Mouse (Mus musculus): Measurements from ENCODE around the gene Gzf1. TPM values are rescaled to one million over a fixed set of nuclear protein-coding genes. Genes with fewer than 3 reads are reported as not detected.

Gene Gzf1
- polyA plus RNA-seq, 1 experiment, result 14.9 TPM

Other genes with a start within 250 kb of the Gzf1 start
- 10.7 and 17.0 TPM in 2 replicates for gene Cd93, start 237.5 kb upstream of the Gzf1 start, polyA plus RNA-seq (2012; ENCODE audit: insufficient read depth, insufficient read length, missing spikeins)
- gene Nxt1, start 8.4 kb upstream of the Gzf1 start, polyA plus RNA-seq (2012; ENCODE audit: insufficient read depth, insufficient read length, missing spikeins), result 11.0 and 18.8 TPM in 2 replicates
- gene Napb, start 51.4 kb downstream of the Gzf1 start, polyA plus RNA-seq (2012; ENCODE audit: insufficient read depth, insufficient read length, missing spikeins), result 0.40 and 1.0 TPM in 2 replicates
- not detected in 2 replicates for gene Cstl1, start 69.3 kb downstream of the Gzf1 start, polyA plus RNA-seq (2012; ENCODE audit: insufficient read depth, insufficient read length, missing spikeins)
- not detected in 2 replicates for gene Cst11, start 90.5 kb downstream of the Gzf1 start, polyA plus RNA-seq (2012; ENCODE audit: insufficient read depth, insufficient read length, missing spikeins)
- gene 8030411F24Rik, start 101.0 kb downstream of the Gzf1 start, polyA plus RNA-seq (2012; ENCODE audit: insufficient read depth, insufficient read length, missing spikeins), result not detected in 2 replicates
- not detected in 2 replicates for gene Cst12, start 108.3 kb downstream of the Gzf1 start, polyA plus RNA-seq (2012; ENCODE audit: insufficient read depth, insufficient read length, missing spikeins)
- not detected in 2 replicates for gene Cst8, start 117.8 kb downstream of the Gzf1 start, polyA plus RNA-seq (2012; ENCODE audit: insufficient read depth, insufficient read length, missing spikeins)
- not detected in 2 replicates for gene Cst13, start 139.1 kb downstream of the Gzf1 start, polyA plus RNA-seq (2012; ENCODE audit: insufficient read depth, insufficient read length, missing spikeins)
- gene Cst9, start 154.1 kb downstream of the Gzf1 start, polyA plus RNA-seq (2012; ENCODE audit: insufficient read depth, insufficient read length, missing spikeins), result not detected in 2 replicates
- 2.5 TPM in 1 of 2 replicates, not detected in the other for gene 9230104L09Rik, start 184.0 kb downstream of the Gzf1 start, polyA plus RNA-seq (2012; ENCODE audit: insufficient read depth, insufficient read length, missing spikeins)
- gene Cst3, start 194.7 kb downstream of the Gzf1 start, polyA plus RNA-seq (2012; ENCODE audit: insufficient read depth, insufficient read length, missing spikeins), result 1,454 and 1,867 TPM in 2 replicates

All from brown adipose tissue, adult 24 weeks (tissue).